Mouse (Mus musculus): ENCODE results near the gene Tulp1. TPM values are rescaled to one million over a fixed set of nuclear protein-coding genes. Genes with fewer than 3 reads are reported as not detected.

Gene Tulp1
- polyA plus RNA-seq, 1 experiment from 2014 or later, result 3.9 TPM

- H3K27me3 ChIP-seq (ENCODE audit: insufficient read depth, low read length), result no peaks in the 10 kb centered on the region
- 98% methylated on average over 11 of the region's 11 CpGs for WGBS
- no peak overlapping the region for H3K9ac ChIP-seq (ENCODE audit: low read depth, low read length)
- no peak overlapping the region for H3K27ac ChIP-seq
- H3K9me3 ChIP-seq (replicated peaks; ENCODE audit: low read length), result no peaks in the 10 kb centered on the region
- H3K4me1 ChIP-seq (replicated peaks; ENCODE audit: insufficient read depth, low read length), result no peaks in the 10 kb centered on the region
- H3K4me3 ChIP-seq (replicated peaks; ENCODE audit: low read depth, low read length), result no peak overlapping the region
- TF ChIP-seq CTCF (IDR thresholded peaks at IDR 0.05; ENCODE audit: low read depth), result no peak
- DNase-seq (ENCODE audit: low spot score) (no peak), ATAC-seq (replicated peaks; ENCODE audit: low FRiP score, low read depth) (no peak)
- 0 out of 2 replicates have a peak, but pooled peaks cover 14% of the 10 kb centered on the region for H3K36me3 ChIP-seq (ENCODE audit: insufficient read depth, low read length)
- no peak overlapping the region for H3K4me2 ChIP-seq (ENCODE audit: low read length)
These were observed 39.3 kb upstream of the Tulp1 start for GRCm38 (mm10) chr17:28404301-28404700.

- peaks cover 6% of the 10 kb centered on the region; the same call in 1 of the 2 replicates for H3K36me3 ChIP-seq (ENCODE audit: insufficient read depth, low read length)
- H3K4me1 ChIP-seq (replicated peaks; ENCODE audit: insufficient read depth, low read length), result no peaks in the 10 kb centered on the region
- no peaks in the 10 kb centered on the region for H3K27me3 ChIP-seq (ENCODE audit: insufficient read depth, low read length)
- WGBS, result 80% methylated on average over 7 of the region's 7 CpGs
- no peak overlapping the region for H3K4me2 ChIP-seq (ENCODE audit: low read length)
- H3K9ac ChIP-seq (ENCODE audit: low read depth, low read length), result no peak overlapping the region
- DNase-seq (ENCODE audit: low spot score) (no peak), ATAC-seq (replicated peaks; ENCODE audit: low FRiP score, low read depth) (no peak)
- H3K27ac ChIP-seq, result no peak overlapping the region
- no peaks in the 10 kb centered on the region for H3K9me3 ChIP-seq (replicated peaks; ENCODE audit: low read length)
- H3K4me3 ChIP-seq (replicated peaks; ENCODE audit: low read depth, low read length), result no peak overlapping the region
- TF ChIP-seq CTCF (IDR thresholded peaks at IDR 0.05; ENCODE audit: low read depth), result no peak
These were observed 30.0 kb upstream of the Tulp1 start for GRCm38 (mm10) chr17:28394994-28395393.

- no peak for TF ChIP-seq CTCF (IDR thresholded peaks at IDR 0.05; ENCODE audit: low read depth)
- Histone ChIP-seq H3K9me3 (replicated peaks; ENCODE audit: low read length) (no peaks in the 10 kb centered on the region), H3K27ac (no peak overlapping the region), H3K4me2 (ENCODE audit: low read length) (no peak overlapping the region), H3K4me1 (replicated peaks; ENCODE audit: insufficient read depth, low read length) (no peaks in the 10 kb centered on the region), H3K36me3 (ENCODE audit: insufficient read depth, low read length) (peaks cover 4% of the 10 kb centered on the region; the same call in 1 of the 2 replicates), H3K4me3 (replicated peaks; ENCODE audit: low read depth, low read length) (no peak overlapping the region), H3K9ac (ENCODE audit: low read depth, low read length) (no peak overlapping the region), H3K27me3 (ENCODE audit: insufficient read depth, low read length) (no peaks in the 10 kb centered on the region)
- DNase-seq (ENCODE audit: low spot score) (peak; percentile 61), ATAC-seq (replicated peaks; ENCODE audit: low FRiP score, low read depth) (no peak)
- WGBS, result 55% methylated on average over 15 of the region's 15 CpGs
These were observed 29.2 kb upstream of the Tulp1 start for GRCm38 (mm10) chr17:28394051-28394765.

GRCm38 (mm10) chr17:28391568-28392432 is 26.8 kb upstream of the Tulp1 start:
- DNase-seq (ENCODE audit: low spot score) (peak; percentile 57), ATAC-seq (replicated peaks; ENCODE audit: low FRiP score, low read depth) (peak; percentile 52; the same call in 1 of the 2 replicates)
- H3K27ac ChIP-seq, result no peak overlapping the region
- H3K4me2 ChIP-seq (ENCODE audit: low read length), result peak overlapping the region; percentile 40
- no peaks in the 10 kb centered on the region for H3K36me3 ChIP-seq (ENCODE audit: insufficient read depth, low read length)
- H3K9ac ChIP-seq (ENCODE audit: low read depth, low read length), result 0 out of 2 replicates have a peak overlapping the region, but pooled peaks have one; percentile 18
- no peak overlapping the region for H3K4me3 ChIP-seq (replicated peaks; ENCODE audit: low read depth, low read length)
- H3K27me3 ChIP-seq (ENCODE audit: insufficient read depth, low read length), result no peaks in the 10 kb centered on the region
- no peaks in the 10 kb centered on the region for H3K4me1 ChIP-seq (replicated peaks; ENCODE audit: insufficient read depth, low read length)
- no peaks in the 10 kb centered on the region for H3K9me3 ChIP-seq (replicated peaks; ENCODE audit: low read length)
- TF ChIP-seq CTCF (IDR thresholded peaks at IDR 0.05; ENCODE audit: low read depth), result no peak
- WGBS, result 7% methylated on average over 21 of the region's 25 CpGs

- no peaks in the 10 kb centered on the region for H3K9me3 ChIP-seq (replicated peaks; ENCODE audit: low read length)
- H3K36me3 ChIP-seq (ENCODE audit: insufficient read depth, low read length), result no peaks in the 10 kb centered on the region
- H3K9ac ChIP-seq (ENCODE audit: low read depth, low read length), result no peak overlapping the region
- no peak overlapping the region for H3K4me3 ChIP-seq (replicated peaks; ENCODE audit: low read depth, low read length)
- TF ChIP-seq CTCF (IDR thresholded peaks at IDR 0.05; ENCODE audit: low read depth), result no peak
- no peak for ATAC-seq (replicated peaks; ENCODE audit: low FRiP score, low read depth)
- no peaks in the 10 kb centered on the region for H3K4me1 ChIP-seq (replicated peaks; ENCODE audit: insufficient read depth, low read length)
- no peaks in the 10 kb centered on the region for H3K27me3 ChIP-seq (ENCODE audit: insufficient read depth, low read length)
- no peak for DNase-seq (ENCODE audit: low spot score)
- no peak overlapping the region for H3K27ac ChIP-seq
- no peak overlapping the region for H3K4me2 ChIP-seq (ENCODE audit: low read length)
- 83% methylated on average over 3 of the region's 3 CpGs for WGBS
These were observed 23.5 kb upstream of the Tulp1 start for GRCm38 (mm10) chr17:28388534-28388933.

- H3K9ac ChIP-seq (ENCODE audit: low read depth, low read length), result no peak overlapping the region
- 7% methylated on average over 23 of the region's 23 CpGs for WGBS
- no peak overlapping the region for H3K4me3 ChIP-seq (replicated peaks; ENCODE audit: low read depth, low read length)
- no peak overlapping the region for H3K27ac ChIP-seq
- peak; percentile 44; the same call in 1 of the 2 replicates for ATAC-seq (replicated peaks; ENCODE audit: low FRiP score, low read depth)
- H3K9me3 ChIP-seq (replicated peaks; ENCODE audit: low read length), result no peaks in the 10 kb centered on the region
- TF ChIP-seq CTCF (IDR thresholded peaks at IDR 0.05; ENCODE audit: low read depth), result peak; percentile 89
- no peaks in the 10 kb centered on the region for H3K4me1 ChIP-seq (replicated peaks; ENCODE audit: insufficient read depth, low read length)
- DNase-seq (ENCODE audit: low spot score), result peak; percentile 82
- no peaks in the 10 kb centered on the region for H3K27me3 ChIP-seq (ENCODE audit: insufficient read depth, low read length)
- no peaks in the 10 kb centered on the region for H3K36me3 ChIP-seq (ENCODE audit: insufficient read depth, low read length)
- H3K4me2 ChIP-seq (ENCODE audit: low read length), result peak overlapping the region; percentile 35; the same call in 1 of the 2 replicates
These were observed 21.3 kb upstream of the Tulp1 start for GRCm38 (mm10) chr17:28386150-28386905.
